Mouse (Mus musculus) effector memory CD4-positive, alpha-beta T cell, adult 5 months (primary cell): ENCODE measurements around the gene 4930474N05Rik. TPM values are rescaled to one million over a fixed set of nuclear protein-coding genes. Genes with fewer than 3 reads are reported as not detected.

ENCODE experiments used
- polyA plus RNA-seq: library from polyadenylated mRNA; unstranded; fragments of 100-300 nt; shearing (Covaris generic); gene quantifications from one replicate; pipeline ENCODE4 v1.2.1, GENCODE M21; 2017

Gene 4930474N05Rik
- not detected for polyA plus RNA-seq

DNA sequence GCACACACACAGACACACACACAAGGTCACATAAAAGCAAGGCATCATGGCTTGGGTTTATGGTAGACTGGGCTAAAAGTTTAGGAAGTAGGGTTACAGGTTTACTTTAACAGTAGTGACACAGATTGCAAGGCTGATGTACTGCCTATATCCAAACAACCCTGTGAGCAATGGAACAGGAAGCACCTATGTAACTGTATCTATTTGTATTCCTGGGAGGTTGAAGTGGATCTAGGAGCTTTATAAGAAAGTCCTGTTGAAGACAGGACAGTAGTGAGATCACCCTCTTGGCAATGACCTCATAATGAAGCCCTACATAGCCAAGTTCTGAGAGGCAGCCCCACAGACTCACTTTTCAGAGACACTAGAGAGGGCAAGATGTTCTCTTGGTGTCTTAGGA, at the start of gene 4930474N05Rik:
Gene 4930474N05Rik, plus strand, starts transcription at position 301 of the 400 bp plus-strand sequence.

